24 mouse cellular contexts compared by ENCODE assay signal in genomic region chr1:36672648-36673350, GRCm38 (mm10). TPM values are rescaled to one million over a fixed set of nuclear protein-coding genes. Genes with fewer than 3 reads are reported as not detected.
DNase-seq lines count a peak whose midpoint lies in the region; ATAC-seq and TF ChIP-seq lines count a peak whose summit lies in the region.
"Had no signal": no experiment of that assay in that cellular context is flagged by ENCODE, and none has a peak within 500 bp of the region (broad histone marks: within the 10 kb centered on the region; RNA-seq: fewer than 3 reads in every experiment).

No protein-coding gene starts in this region.

- H3K36me3 ChIP-seq in intestine, embryonic 14.5 days (ENCODE audit: control insufficient read depth, insufficient read depth, low read length), result no peaks in the 10 kb centered on the region
- H3K36me3 ChIP-seq in intestine, postnatal 0 days (ENCODE audit: control insufficient read depth, insufficient read depth), result no peaks in the 10 kb centered on the region
- no peaks in the 10 kb centered on the region for H3K36me3 ChIP-seq in limb, embryonic 13.5 days
- H3K36me3 ChIP-seq in limb, embryonic 10.5 days, result no peaks in the 10 kb centered on the region
- H3K36me3 ChIP-seq in limb, embryonic 14.5 days (ENCODE audit: control insufficient read depth, insufficient read depth, low read length), result no peaks in the 10 kb centered on the region
- H3K36me3 ChIP-seq: liver, embryonic 15.5 days; midbrain, embryonic 10.5 days had no signal

- no peak overlapping the region for H3K9ac ChIP-seq in intestine, embryonic 14.5 days (ENCODE audit: low read length)
- no peak overlapping the region for H3K9ac ChIP-seq in intestine, postnatal 0 days (ENCODE audit: low read depth, low read length)
- no peak overlapping the region for H3K9ac ChIP-seq in limb, embryonic 13.5 days
- 0 out of 2 replicates have a peak overlapping the region, but pooled peaks have one; percentile 25 for H3K9ac ChIP-seq in limb, embryonic 14.5 days (ENCODE audit: low read depth, low read length, severe bottlenecking)
- H3K9ac ChIP-seq: liver, embryonic 15.5 days had no signal

- TF ChIP-seq POLR2A in limb, embryonic 14.5 days (IDR thresholded peaks at IDR 0.05; ENCODE audit: borderline replicate concordance, extremely low read depth, insufficient read depth, insufficient read length), result no peak

- no peak overlapping the region for H3K4me3 ChIP-seq in intestine, embryonic 14.5 days (ENCODE audit: low read depth, low read length)
- H3K4me3 ChIP-seq in intestine, postnatal 0 days (ENCODE audit: low read depth, low read length), result no peak overlapping the region
- H3K4me3 ChIP-seq in limb, embryonic 13.5 days, result no peak overlapping the region
- no peak overlapping the region for H3K4me3 ChIP-seq in limb, embryonic 10.5 days
- H3K4me3 ChIP-seq in limb, embryonic 14.5 days (replicated peaks; ENCODE audit: low read length), result no peak overlapping the region
- H3K4me3 ChIP-seq: erythroblast, embryonic 14.5 days; liver, embryonic 15.5 days; midbrain, embryonic 10.5 days had no signal

- DNase-seq in intestine, embryonic 14.5 days (ENCODE audit: low spot score), result no peak
- no peak for DNase-seq in limb, embryonic 10.5 days (ENCODE audit: low spot score)
- peak; percentile 61 for DNase-seq in brain, adult 2 months (ENCODE audit: low read depth, low spot score)
- DNase-seq in limb, embryonic 14.5 days (ENCODE audit: low spot score), result no peak
- DNase-seq in gastrocnemius, adult 18-20 months (ENCODE audit: low spot score), result no peak
- DNase-seq: cerebellum, adult 11 months; cerebellum, postnatal 25 days; gastrocnemius, postnatal 10 days; heart, postnatal 4 days; kidney, adult 9 months; left cerebral cortex, postnatal 4 days; lung, postnatal 14 days; thymus, postnatal 25 days had no signal

- no peaks in the 10 kb centered on the region for H3K9me3 ChIP-seq in intestine, embryonic 14.5 days (ENCODE audit: control insufficient read depth, low read length)
- no peaks in the 10 kb centered on the region for H3K9me3 ChIP-seq in intestine, postnatal 0 days (ENCODE audit: control insufficient read depth)
- no peaks in the 10 kb centered on the region for H3K9me3 ChIP-seq in limb, embryonic 13.5 days
- H3K9me3 ChIP-seq in limb, embryonic 10.5 days (replicated peaks), result no peaks in the 10 kb centered on the region
- H3K9me3 ChIP-seq in limb, embryonic 14.5 days (ENCODE audit: control insufficient read depth, low read length), result no peaks in the 10 kb centered on the region
- H3K9me3 ChIP-seq: liver, embryonic 15.5 days; midbrain, embryonic 10.5 days had no signal

- H3K27me3 ChIP-seq in intestine, embryonic 14.5 days (replicated peaks; ENCODE audit: control insufficient read depth, insufficient read depth, low read length), result no peaks in the 10 kb centered on the region
- H3K27me3 ChIP-seq in intestine, postnatal 0 days (replicated peaks; ENCODE audit: control insufficient read depth, insufficient read depth, low read length), result no peaks in the 10 kb centered on the region
- H3K27me3 ChIP-seq in limb, embryonic 13.5 days, result no peaks in the 10 kb centered on the region
- no peaks in the 10 kb centered on the region for H3K27me3 ChIP-seq in limb, embryonic 10.5 days (ENCODE audit: low read depth, poor library complexity, severe bottlenecking)
- H3K27me3 ChIP-seq in limb, embryonic 14.5 days (ENCODE audit: control insufficient read depth, insufficient read depth, low read length), result no peaks in the 10 kb centered on the region
- H3K27me3 ChIP-seq: liver, embryonic 15.5 days had no signal

- peak; percentile 62; the same call in 1 of the 2 replicates for ATAC-seq in intestine, embryonic 14.5 days (replicated peaks; ENCODE audit: low FRiP score, low TSS enrichment, low read depth)
- no peak for ATAC-seq in intestine, postnatal 0 days
- ATAC-seq in limb, embryonic 13.5 days (ENCODE audit: low FRiP score, low read depth), result peak; percentile 32; the same call in 1 of the 2 replicates
- peak; percentile 30 for ATAC-seq in limb, embryonic 14.5 days (ENCODE audit: low FRiP score, low read depth)
- no peak for ATAC-seq in CD4-positive, CD25-positive, alpha-beta regulatory T cell, adult 4 months
- ATAC-seq: forebrain, embryonic 16.5 days had no signal

- 40% methylated on average over 16 of the region's 16 CpGs for WGBS in intestine, embryonic 14.5 days
- 61% methylated on average over 16 of the region's 16 CpGs for WGBS in intestine, postnatal 0 days
- 54% methylated on average over 16 of the region's 16 CpGs for WGBS in limb, embryonic 13.5 days
- 66% methylated on average over 16 of the region's 16 CpGs for WGBS in limb, embryonic 10.5 days
- WGBS in limb, embryonic 14.5 days, result 54% methylated on average over 16 of the region's 16 CpGs

- no peak overlapping the region for H3K27ac ChIP-seq in intestine, embryonic 14.5 days (ENCODE audit: low read depth)
- H3K27ac ChIP-seq in intestine, postnatal 0 days (ENCODE audit: low read depth, low read length), result no peak overlapping the region
- no peak overlapping the region for H3K27ac ChIP-seq in limb, embryonic 13.5 days
- no peak overlapping the region for H3K27ac ChIP-seq in limb, embryonic 10.5 days
- no peak overlapping the region for H3K27ac ChIP-seq in limb, embryonic 14.5 days (replicated peaks; ENCODE audit: low read depth, low read length)
- H3K27ac ChIP-seq: liver, embryonic 15.5 days; midbrain, embryonic 10.5 days; stomach, postnatal 0 days had no signal

- H3K4me1 ChIP-seq in intestine, embryonic 14.5 days (replicated peaks; ENCODE audit: control insufficient read depth, insufficient read depth, low read length), result 0 out of 2 replicates have a peak, but pooled peaks cover 3% of the 10 kb centered on the region
- H3K4me1 ChIP-seq in intestine, postnatal 0 days (replicated peaks; ENCODE audit: control insufficient read depth, insufficient read depth, low read length), result no peaks in the 10 kb centered on the region
- no peaks in the 10 kb centered on the region for H3K4me1 ChIP-seq in limb, embryonic 13.5 days
- H3K4me1 ChIP-seq in limb, embryonic 10.5 days, result no peaks in the 10 kb centered on the region
- H3K4me1 ChIP-seq in limb, embryonic 14.5 days (ENCODE audit: control insufficient read depth, insufficient read depth, low read length), result no peaks in the 10 kb centered on the region

- H3K4me2 ChIP-seq in intestine, embryonic 14.5 days (ENCODE audit: low read length), result no peak overlapping the region
- H3K4me2 ChIP-seq in intestine, postnatal 0 days (replicated peaks; ENCODE audit: low read depth), result no peak overlapping the region
- H3K4me2 ChIP-seq in limb, embryonic 13.5 days (replicated peaks), result no peak overlapping the region
- H3K4me2 ChIP-seq in limb, embryonic 14.5 days (replicated peaks; ENCODE audit: low read depth, low read length, severe bottlenecking), result no peak overlapping the region
- H3K4me2 ChIP-seq: heart, embryonic 11.5 days; liver, embryonic 15.5 days had no signal

- TF ChIP-seq CTCF in intestine, postnatal 0 days (IDR thresholded peaks at IDR 0.05; ENCODE audit: low read depth), result no peak

RNA-seq across cellular contexts. Expression of gene Fam178b, which starts 10.2 kb away (rescaled TPM):
- 0.39 and 0.55 TPM in 2 replicates for polyA plus RNA-seq in intestine, embryonic 14.5 days (2014; fragmentation: Nextera tagmentation; extraction: Ambion mirVana)
- 0.65 and 0.87 TPM in 2 replicates for polyA plus RNA-seq in intestine, postnatal 0 days (2015; fragmentation: Nextera tagmentation; extraction: Ambion mirVana)
- 0.53 and 0.69 TPM in 2 replicates for polyA plus RNA-seq in limb, embryonic 13.5 days (2015; fragmentation: Nextera tagmentation; extraction: Ambion mirVana)
- 1.3 and 1.6 TPM in 2 replicates for polyA plus RNA-seq in limb, embryonic 10.5 days (2016; fragmentation: Nextera tagmentation; extraction: Ambion mirVana)
- 0.67 and 1.1 TPM in 2 replicates for polyA plus RNA-seq in limb, embryonic 14.5 days (2012; rRNA removed)
- 1.1 and 1.5 TPM in 2 replicates for polyA plus RNA-seq in limb, embryonic 14.5 days (2014; fragmentation: Nextera tagmentation; extraction: Ambion mirVana)
- under 1 TPM; 0.43 to 0.59 TPM for total RNA-seq in gastrocnemius, adult 18-20 months (2021)
- polyA plus RNA-seq in CD4-positive, CD25-positive, alpha-beta regulatory T cell, adult 4 months (2017; shearing (Covaris generic)), result not detected
- total RNA-seq: layer of hippocampus, postnatal 36 days; left cerebral cortex, postnatal 4 days had no signal
- polyA plus RNA-seq: forebrain, embryonic 16.5 days had no signal

RNA-seq across cellular contexts. Expression of gene Cox5b, which starts 18.4 kb away (rescaled TPM):
- 736 and 800 TPM in 2 replicates for polyA plus RNA-seq in intestine, embryonic 14.5 days (2014; fragmentation: Nextera tagmentation; extraction: Ambion mirVana)
- polyA plus RNA-seq in intestine, postnatal 0 days (2015; fragmentation: Nextera tagmentation; extraction: Ambion mirVana), result 1,149 and 1,162 TPM in 2 replicates
- polyA plus RNA-seq in limb, embryonic 13.5 days (2015; fragmentation: Nextera tagmentation; extraction: Ambion mirVana), result 479 and 511 TPM in 2 replicates
- polyA plus RNA-seq in limb, embryonic 10.5 days (2016; fragmentation: Nextera tagmentation; extraction: Ambion mirVana), result 535 and 559 TPM in 2 replicates
- polyA plus RNA-seq in limb, embryonic 14.5 days (2012; rRNA removed), result 291 and 342 TPM in 2 replicates
- polyA plus RNA-seq in limb, embryonic 14.5 days (2014; fragmentation: Nextera tagmentation; extraction: Ambion mirVana), result 544 and 588 TPM in 2 replicates
- 1,000 to 10,000 TPM; 1,366 to 1,435 TPM for total RNA-seq in gastrocnemius, adult 18-20 months (2021)
- polyA plus RNA-seq in CD4-positive, CD25-positive, alpha-beta regulatory T cell, adult 4 months (2017; shearing (Covaris generic)), result 100 to 1,000 TPM; 191 to 317 TPM

RNA-seq across cellular contexts. Expression of gene 4933424G06Rik, which starts 37.1 kb away (rescaled TPM):
- polyA plus RNA-seq in intestine, embryonic 14.5 days (2014; fragmentation: Nextera tagmentation; extraction: Ambion mirVana), result not detected in 2 replicates
- polyA plus RNA-seq in intestine, postnatal 0 days (2015; fragmentation: Nextera tagmentation; extraction: Ambion mirVana), result not detected in 2 replicates
- polyA plus RNA-seq in limb, embryonic 13.5 days (2015; fragmentation: Nextera tagmentation; extraction: Ambion mirVana), result not detected in 2 replicates
- not detected in 2 replicates for polyA plus RNA-seq in limb, embryonic 10.5 days (2016; fragmentation: Nextera tagmentation; extraction: Ambion mirVana)
- 0.10 TPM in 1 of 2 replicates, not detected in the other for polyA plus RNA-seq in limb, embryonic 14.5 days (2012; rRNA removed)
- not detected in 2 replicates for polyA plus RNA-seq in limb, embryonic 14.5 days (2014; fragmentation: Nextera tagmentation; extraction: Ambion mirVana)
- 1 to 10 TPM in 1 of 2 experiments, under 1 TPM in 1; 0.66 to 1.2 TPM for total RNA-seq in gastrocnemius, adult 18-20 months (2021)
- polyA plus RNA-seq in CD4-positive, CD25-positive, alpha-beta regulatory T cell, adult 4 months (2017; shearing (Covaris generic)), result not detected
- total RNA-seq: gastrocnemius, postnatal 10 days; heart, postnatal 4 days; layer of hippocampus, postnatal 36 days had no signal
- polyA plus RNA-seq: erythroblast, embryonic 14.5 days; heart, embryonic 11.5 days; liver, embryonic 15.5 days; spleen, adult 2 months had no signal

RNA-seq across cellular contexts. Expression of gene Actr1b, which starts 41.4 kb away (rescaled TPM):
- 97.0 and 101 TPM in 2 replicates for polyA plus RNA-seq in intestine, embryonic 14.5 days (2014; fragmentation: Nextera tagmentation; extraction: Ambion mirVana)
- polyA plus RNA-seq in intestine, postnatal 0 days (2015; fragmentation: Nextera tagmentation; extraction: Ambion mirVana), result 50.3 and 57.0 TPM in 2 replicates
- 105 and 119 TPM in 2 replicates for polyA plus RNA-seq in limb, embryonic 13.5 days (2015; fragmentation: Nextera tagmentation; extraction: Ambion mirVana)
- 155 and 156 TPM in 2 replicates for polyA plus RNA-seq in limb, embryonic 10.5 days (2016; fragmentation: Nextera tagmentation; extraction: Ambion mirVana)
- 162 and 189 TPM in 2 replicates for polyA plus RNA-seq in limb, embryonic 14.5 days (2012; rRNA removed)
- polyA plus RNA-seq in limb, embryonic 14.5 days (2014; fragmentation: Nextera tagmentation; extraction: Ambion mirVana), result 85.7 and 93.1 TPM in 2 replicates
- 100 to 1,000 TPM; 138 to 147 TPM for total RNA-seq in gastrocnemius, adult 18-20 months (2021)
- polyA plus RNA-seq in CD4-positive, CD25-positive, alpha-beta regulatory T cell, adult 4 months (2017; shearing (Covaris generic)), result 10 to 100 TPM; 39.0 to 63.5 TPM

Comparison
In these comparisons a context has a peak if more than half of its experiments do, and no peak if none do; other contexts are left out.
1. ATAC-seq: peak in intestine, embryonic 14.5 days (single experiment), limb, embryonic 13.5 days (single experiment) and limb, embryonic 14.5 days (single experiment); none in intestine, postnatal 0 days (single experiment) and CD4-positive, CD25-positive, alpha-beta regulatory T cell, adult 4 months (single experiment).